Mouse (Mus musculus): ENCODE results near the gene Neurl1b.

Gene Neurl1b

DNA sequence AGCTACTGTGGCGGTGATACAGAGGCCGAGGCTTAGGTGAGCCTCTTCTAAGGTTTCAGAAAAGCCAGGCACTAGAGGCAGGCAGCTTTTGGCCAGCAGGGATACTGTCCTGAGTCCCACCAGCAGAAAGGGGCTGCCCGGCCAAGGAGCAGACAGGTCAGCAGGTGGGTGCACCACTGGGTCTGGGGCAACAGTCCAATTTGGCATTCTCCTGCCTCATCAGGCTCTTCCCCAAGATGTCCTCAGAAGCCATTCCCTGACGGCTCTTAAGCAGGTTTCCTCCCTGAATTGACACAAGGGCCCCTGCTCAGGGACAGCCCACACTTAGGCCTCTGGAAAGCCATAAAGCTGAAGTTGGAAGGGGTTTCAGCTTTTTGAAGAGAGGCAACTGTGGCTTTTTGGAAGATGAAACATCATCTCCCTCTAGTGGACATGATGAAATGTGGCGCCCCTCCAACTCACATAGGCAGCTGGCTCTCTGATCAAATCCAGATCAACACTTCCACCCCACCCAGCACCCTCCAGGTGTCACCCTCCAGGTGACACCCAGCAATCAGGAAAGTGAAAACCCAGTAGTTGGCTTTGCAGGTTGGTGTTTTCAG is 37.8 kb downstream of the Neurl1b start:
- DNase-seq: peak; percentile 70 to 82

DNA sequence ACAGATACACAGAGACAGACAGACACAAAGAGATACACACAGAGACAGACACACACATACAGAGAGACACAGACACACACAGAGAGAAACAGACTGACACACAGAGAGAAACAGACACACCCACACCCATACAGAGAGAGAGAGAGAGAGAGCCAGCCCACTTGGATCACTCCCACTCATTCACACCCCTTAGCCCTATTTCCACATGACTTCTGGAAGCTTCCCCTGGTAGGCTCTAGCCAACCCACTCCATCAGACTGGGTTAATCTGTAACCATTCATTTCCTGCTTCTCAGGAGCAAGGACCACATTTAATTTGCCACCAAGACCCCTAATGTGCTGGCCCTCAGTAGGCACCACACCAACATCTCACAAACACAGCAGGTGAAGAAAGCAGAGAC is 42.9 kb downstream of the Neurl1b start:
- peak in 1 of 2 experiments; percentile 40 for DNase-seq

DNA sequence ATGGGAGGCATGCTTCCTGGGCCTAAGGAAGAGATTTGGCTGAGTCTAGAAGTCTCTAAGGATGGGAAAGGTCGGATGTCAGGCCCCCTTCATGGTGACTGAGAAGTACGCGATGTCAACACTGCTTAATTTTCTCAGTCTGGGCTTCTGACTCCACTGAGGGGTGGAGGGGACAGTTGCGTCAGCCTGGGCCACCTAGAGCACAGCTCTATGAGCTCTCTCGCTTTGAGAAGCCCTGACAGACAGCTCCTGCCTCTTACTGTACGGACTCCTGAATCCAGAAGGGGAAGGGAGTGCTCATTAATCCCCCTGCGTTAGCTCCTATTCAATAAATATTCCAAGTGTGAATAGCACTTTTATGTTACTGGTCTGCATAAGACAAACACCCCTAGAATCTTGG is 43.4 kb downstream of the Neurl1b start:
- DNase-seq: no peak

DNA sequence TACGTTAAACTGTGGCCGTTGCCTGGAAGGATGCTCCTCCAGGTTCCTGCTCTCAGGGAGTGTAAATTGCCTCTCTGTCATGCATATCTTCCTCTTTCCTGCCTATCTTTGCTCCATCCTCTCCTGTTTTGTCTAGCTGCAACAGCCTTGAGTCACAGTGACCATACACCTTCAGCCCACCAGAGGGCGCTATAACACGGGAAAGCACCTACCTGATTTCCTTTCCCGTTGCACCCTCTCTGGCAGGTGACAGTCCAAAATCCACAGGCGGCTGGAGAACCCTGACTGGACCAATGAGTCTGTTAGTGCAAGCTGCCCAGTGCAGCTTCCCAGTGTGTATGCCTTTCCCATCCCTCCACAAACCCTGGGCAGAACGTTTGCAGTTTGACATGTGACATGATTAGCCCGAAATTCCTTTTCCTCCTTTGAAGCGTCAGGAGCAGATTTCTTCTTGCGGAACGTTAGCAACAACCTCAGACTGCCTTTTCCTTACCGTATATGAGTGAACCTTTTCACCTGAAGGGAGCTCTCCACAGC is 48.1 kb downstream of the Neurl1b start:
- DNase-seq: peak; percentile 72 to 88

DNA sequence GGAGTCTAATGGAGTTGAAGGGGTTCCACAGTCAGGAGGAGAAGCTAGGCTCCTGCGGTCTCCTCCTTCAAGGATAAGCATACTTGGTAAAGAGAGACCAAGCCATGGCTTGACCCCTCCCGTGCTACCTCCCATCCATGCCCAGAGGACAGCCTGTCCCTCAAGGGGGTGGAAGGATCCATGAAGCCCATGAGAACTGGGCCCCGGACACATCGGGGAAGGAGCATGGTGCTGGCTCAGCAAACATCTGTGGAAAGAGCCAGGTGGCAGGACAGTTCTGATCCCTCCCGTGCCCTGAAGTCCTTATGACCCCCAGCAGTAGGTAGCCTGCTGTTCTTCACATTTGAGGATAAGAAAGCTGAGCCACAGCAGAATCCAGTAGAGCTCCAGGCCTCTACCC is 48.8 kb downstream of the Neurl1b start:
- DNase-seq: no peak

DNA sequence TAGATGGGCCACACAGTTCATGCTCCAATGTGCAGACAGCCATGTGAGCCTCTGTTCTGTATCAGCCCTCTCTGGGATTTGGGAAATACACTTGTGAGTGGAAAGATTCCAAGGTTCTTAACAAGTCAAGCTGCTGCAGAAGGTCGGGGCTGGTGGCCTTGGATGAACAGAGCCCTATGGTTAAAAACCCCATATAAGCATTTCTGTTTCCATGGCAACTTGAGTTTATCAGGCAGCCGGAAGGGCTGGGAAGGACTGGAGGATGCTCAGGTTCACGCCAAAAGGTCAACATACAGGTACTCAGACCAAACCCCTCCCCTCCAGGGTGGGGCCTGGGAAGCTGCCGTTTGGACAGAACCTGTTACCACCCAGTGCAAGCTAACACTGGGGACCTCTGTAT is 49.4 kb downstream of the Neurl1b start:
- peak in 1 of 2 experiments; percentile 16 for DNase-seq

DNA sequence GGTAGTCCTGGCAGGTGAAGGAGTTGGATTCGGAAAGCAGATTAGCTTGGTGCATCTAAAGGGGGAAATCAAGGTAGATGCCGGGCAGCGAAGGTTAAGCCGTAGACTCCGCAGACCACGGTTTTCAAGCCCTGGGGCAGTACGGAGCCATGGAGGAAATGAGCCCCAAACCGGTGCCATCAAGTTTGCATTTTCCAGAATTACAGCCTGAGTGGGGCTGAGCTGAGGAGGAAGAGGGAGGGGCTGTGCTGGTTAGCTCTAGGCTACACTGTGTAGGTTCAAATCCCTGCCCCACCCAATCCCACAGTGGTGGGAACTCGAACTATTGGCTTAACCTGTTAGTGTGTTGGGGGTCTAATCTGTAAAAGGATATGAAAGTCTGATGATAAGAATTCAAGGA is 49.9 kb downstream of the Neurl1b start:
- no peak for DNase-seq

DNA sequence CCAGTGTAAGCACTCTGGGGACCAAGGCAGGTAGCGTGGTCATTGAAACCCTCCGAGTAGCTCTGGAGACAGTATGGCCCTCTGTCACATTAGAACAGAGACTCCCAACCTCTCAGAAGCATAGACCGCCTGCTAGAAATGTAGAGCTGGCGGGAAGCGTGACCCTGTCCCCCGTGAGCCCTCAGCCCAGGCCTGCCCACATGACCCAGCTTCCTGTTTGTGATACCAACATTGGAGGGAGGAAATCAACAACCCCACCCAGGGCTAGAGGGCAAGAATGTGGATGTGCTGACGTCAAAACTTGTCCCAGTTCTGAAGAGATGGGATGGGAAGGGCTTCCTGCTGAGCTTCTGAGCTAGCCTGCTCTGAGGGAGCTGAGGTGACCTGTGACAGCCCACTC is 50.3 kb downstream of the Neurl1b start:
- peak; percentile 72 to 85 for DNase-seq

DNA sequence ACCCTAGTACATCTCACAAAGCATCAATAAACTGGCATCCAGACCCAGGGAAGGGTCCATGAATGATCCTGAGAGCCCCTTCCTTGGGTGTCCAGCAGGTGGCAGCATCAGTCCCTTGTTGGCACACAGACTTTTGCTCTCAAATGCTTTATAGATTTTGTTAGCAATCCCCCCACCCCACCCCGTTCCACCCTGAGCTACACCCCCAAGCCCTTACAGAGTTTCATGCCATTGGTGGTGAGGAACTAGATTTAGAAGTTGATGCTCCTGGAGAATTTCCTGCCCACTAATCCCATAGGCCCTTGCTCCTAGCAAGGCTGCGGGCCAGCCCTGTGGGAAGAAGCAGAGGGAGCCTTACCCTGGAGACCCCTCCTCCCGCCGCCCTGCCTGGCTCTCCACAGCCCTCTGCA is 52.1 kb downstream of the Neurl1b start:
- peak; percentile 70 to 89 for DNase-seq

DNA sequence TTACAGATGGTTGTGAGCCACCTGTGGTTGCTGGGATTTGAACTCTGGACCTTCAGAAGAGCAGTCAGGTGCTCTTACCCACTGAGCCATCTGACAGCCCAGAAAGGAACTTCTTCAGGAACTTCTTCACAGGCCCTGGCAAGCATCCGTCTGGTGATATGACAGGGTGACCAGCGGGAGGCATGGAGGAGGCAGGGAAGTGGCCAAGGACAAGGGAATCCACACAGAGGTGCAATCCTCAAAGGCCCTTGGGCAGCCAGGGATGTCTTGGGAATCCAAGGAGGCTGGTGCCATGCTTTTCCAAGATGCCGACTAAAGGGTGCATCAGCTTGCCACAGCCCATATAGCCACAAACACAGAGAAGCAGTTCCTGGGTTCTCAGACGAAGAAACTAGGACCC is 53.0 kb downstream of the Neurl1b start:
- no peak for DNase-seq

DNA sequence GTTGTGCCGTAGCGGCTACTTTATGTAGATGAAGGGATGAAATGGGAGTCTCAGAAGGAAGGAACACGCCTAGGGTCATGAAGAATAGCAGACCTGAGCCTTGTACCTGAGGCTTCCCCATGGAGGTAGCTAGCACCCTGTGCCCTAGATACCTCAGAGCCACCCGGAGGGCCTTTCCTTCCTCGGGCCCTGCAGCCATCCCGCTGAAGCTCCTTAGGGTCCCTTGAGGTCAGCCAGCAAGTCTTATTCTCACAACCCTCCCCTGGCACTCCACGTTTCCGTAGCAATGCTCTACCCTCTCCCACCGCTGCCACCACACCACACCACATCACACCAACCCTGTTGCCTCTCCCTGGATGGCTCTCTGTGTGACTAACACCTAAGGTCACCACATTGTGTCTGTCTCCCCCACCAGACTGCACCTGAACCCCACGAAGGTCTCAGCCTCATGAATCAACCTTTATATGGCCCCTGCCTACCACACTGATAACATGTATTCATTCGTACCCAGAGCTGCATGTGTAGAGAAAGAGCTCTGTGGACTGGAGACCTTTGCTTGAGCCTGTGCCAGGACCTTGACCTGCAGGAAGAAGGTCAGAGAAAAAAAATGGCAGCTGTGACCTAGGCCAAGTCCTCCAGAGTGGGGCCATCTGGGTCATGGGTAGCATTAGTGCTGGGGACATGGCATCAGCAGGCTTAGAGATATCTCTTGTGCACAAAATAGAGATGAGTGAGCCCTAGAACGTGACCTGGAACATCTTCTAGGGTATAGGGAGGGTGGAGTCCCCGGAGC is 53.7 kb downstream of the Neurl1b start:
- DNase-seq: no peak

DNA sequence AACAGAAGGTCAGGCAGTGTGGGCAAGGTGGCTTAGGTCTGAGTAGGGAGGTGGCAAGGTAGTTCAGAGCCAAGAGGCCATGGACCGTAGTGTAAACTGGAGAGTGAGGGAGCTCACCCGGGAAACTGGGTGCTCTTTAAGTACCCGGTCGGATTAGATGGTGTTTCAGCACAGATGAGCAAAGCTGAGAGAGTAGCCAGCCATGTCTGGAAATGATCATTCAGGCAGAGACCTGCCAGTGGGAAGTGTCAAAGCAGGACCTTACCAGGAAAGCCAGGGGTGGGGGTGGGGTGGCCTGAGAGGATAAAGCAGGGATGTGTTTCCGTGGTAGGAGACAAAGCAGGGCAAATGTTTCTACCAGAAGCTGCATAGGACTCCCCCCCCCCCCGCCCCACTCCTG is 62.2 kb downstream of the Neurl1b start:
- no peak for DNase-seq

DNA sequence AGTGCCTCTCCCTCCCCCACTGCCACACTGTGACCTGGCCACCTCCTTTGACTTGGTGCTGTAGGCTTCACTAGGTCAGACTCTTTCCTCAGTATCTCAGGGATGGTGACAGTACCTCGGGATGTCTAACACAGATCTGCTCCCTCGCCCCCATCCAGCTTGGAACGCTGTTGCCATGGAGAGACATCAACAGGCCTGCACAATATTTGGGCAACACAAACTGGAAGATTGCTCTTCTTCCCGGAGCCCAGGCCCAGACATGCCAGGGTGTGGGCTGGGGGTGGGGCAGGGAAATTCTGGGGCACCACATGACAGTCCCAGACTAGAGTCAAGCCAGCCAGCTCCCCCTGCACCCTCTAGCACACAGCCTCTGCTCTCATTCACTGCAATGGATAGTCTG is 64.0 kb downstream of the Neurl1b start:
- DNase-seq: no peak

DNA sequence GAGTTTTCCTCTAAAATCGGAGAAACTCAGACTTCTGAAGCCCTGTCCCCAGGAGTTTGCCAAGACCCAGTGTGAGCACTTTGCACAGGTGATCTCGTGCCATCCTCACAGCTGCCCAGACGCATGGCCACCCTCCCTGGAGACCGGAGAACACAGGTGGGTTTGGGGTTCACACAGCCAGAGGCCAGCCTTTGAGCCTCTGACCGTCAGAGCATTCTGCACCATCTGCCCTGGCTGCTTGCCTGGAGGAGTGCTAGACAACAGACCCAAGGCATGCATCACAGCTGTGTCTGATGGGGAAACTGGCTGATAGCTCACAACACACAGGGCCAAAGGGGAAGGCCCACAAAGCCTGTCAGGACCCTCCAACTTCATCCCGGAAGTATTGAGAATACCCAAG is 65.0 kb downstream of the Neurl1b start:
- DNase-seq: no peak

DNA sequence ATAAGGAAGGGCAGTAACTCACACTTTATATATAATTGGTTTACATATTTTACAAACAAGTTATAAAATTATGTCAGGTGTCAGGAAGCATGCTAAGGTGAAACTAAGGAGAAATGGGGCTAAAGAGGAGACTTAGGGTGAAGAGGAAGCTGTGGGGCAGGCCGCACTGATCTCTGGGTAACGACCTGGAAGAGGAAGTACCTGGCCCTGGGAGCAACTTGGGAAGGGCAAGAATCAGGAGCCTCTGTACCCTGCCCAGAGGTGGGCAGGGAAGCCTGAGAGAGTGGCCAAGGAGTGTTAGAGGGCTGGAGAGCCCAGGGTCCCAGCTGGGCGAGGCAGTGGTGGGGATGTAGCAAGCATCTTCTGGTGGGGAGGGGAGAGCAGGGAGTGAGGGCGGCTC is 66.3 kb downstream of the Neurl1b start:
- DNase-seq: no peak

DNA sequence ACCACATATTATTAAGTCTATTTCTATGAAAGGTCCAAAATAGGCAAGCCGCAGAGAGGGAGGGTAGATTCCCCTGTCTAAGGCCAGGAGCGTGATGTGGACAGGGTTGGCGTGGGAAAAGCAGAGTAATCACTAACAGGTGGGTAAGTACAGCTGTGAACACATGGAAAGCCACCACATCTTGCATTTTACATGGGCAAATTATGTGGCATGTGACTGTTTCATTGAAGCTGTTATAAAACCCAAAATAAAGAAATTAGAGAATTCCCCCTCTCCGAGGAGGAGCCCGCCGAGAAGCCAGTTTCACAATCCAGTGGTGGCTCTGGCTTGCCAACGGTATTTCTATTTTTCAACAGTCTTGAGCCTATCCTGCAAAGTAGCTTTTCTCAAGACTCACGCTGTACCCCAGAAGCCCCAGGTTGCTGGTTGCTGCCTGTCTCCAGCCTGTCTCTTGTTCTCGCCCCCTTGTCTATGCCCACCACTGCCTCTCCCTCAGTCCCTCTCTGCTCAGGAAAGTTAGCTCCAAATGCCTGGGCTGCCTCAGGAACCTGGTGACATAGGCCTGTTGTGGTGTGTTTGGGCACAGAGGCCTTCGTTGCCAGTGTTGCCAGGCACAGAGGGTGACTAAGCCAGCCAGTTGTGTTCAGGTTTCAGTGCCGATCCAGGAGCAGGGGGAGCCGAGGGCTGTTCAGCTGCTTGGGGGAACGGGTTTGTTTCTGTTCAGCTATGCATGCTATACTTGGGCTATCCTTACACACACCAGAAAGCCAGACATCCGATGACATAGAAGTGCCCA is 70.2 kb downstream of the Neurl1b start:
- DNase-seq: no peak

DNA sequence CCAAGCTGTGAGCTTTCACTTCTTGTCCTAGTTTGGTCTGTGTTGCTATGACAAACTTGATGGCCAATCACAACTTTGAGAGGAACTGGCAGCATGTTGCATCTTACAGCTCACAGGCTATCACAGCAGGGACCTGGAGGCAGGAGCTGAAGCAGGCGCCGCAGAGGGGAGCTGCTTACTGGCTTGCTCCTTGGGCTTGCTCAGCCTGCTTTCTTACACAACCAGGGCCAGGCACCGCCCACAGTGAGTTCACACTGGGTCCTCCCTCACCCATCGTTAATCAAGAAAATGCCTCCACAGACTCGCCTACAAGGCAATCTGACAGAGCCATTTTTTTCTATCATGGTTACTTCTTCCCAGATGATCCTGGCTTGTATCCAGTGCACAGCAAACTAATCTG is 72.6 kb downstream of the Neurl1b start:
- DNase-seq: peak in 1 of 2 experiments; percentile 31

DNA sequence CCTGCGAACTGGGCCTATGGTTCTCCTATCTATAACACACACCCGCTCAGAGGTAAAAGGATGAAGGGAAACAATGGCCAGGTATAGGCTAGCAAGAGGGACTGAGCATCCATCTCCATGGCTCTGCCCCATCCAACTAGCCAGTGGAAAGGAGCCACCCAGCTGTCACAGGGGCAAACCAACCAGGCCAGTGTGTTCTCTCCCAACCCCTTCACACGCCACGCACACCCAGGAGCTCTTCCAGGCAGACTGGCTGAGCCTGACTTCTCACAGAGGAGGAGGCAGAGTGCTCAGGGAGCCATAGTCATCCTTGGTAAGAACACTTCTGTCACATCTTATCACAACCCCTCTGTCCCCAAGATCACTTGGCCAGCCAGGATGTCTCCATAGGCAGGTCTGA is 73.3 kb downstream of the Neurl1b start:
- no peak for DNase-seq

DNA sequence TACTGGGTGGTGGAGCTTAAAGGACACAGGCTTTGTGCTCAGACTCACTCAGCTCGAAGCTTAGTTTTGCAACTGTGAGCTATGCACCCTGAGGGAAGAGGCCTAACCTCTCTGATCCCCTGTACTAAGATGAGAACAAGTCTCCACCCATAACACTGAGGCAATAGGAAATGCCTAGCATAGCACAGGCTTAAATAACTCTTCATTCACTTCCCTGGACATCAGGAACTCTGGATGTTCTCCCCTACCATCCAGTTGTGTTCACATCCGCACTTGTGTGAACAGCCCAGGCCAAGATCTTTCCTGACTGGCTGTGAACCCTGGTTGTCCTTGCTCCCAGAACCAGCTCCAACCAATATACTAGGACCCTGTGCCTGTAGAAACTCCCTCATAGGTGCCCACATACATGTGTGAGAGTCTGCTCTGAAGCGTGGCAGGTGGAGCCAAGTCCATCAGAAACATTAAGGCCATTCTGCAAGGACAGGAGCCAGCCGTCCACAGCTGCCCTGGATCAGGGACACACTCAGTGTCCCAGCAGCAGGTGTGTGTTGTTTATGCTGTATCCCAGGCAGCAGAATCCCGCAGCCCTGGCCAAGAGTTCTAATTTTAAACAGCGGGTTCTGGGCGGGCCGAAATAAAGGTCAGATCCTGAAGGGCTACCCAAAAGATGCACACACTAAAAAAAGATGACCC is 74.2 kb downstream of the Neurl1b start:
- DNase-seq: no peak

DNA sequence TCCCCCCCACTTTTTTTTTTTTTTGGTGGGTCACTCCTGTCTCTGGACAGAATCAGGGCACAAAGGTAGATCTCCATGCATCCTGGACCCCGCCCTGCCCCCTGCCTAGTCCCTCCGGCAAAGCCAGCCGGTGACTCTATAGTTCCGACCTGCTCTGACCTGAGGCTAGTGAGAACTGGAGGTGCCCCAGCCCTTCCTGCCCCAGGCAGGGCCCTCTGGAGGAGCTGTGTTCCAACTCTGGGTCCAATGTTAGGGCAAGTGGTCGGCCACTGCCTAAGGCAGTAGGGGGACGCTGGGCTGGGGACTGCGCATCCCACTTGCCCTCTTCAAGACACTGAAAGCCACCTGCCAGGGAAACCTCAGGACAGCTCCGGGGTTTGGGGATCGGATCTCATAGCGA is 75.4 kb downstream of the Neurl1b start:
- DNase-seq: no peak

DNA sequence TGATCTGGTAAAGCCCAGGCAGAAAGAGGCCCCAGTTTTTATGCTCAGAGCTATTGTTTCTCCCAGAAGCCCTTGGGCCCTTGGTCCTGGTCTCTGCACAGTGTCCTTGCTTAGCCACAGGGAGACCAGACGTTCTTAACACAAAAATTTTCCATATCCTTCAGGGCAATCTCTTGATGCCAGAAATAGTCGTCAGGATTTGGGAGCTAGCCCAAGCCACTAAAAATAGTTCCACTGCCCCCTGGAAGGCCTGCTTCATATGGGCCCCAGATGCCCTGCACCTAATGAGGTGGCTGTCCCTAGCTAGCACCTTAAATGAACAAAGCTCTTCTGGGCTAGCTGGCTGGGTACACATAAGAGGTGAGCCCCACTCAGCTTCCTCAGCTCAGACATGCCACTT is 76.3 kb downstream of the Neurl1b start:
- DNase-seq: peak; percentile 45 to 46

DNA sequence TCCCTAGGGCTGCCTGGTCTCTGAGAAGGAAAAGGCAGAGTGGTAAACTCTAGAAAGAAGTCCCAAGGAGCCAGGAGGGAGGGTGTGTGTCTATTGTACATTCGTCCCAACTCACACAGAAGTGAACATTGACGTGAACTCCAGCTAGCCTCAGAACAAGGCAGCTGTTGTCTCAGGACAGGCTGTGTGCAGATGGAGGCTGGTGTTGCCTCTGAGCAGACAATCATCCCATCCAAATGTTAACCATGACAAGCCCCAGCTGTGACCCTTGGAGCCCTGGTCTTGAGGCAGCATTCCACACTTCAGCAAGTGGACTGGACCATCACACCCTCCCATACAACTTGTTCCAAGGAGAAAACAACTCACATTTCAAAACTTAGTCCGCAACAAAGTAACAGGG is 77.6 kb downstream of the Neurl1b start:
- DNase-seq: no peak
